Mouse (Mus musculus) subcutaneous adipose tissue, adult 2 months (tissue): ENCODE data around the gene Hinfp. TPM values are rescaled to one million over a fixed set of nuclear protein-coding genes. Genes with fewer than 3 reads are reported as not detected.

Experiments
- polyA plus RNA-seq: library from polyadenylated mRNA; depleted of rRNA; stranded (reverse); fragments of >200 nt; gene quantifications from 2 replicates; pipeline ENCODE4 v1.2.3, GENCODE M21; 2012; ENCODE audit warnings: low replicate concordance; rRNA removed

Gene Hinfp
- 27.2 and 45.3 TPM in 2 replicates for polyA plus RNA-seq

GRCm38 (mm10) chr9:44305466-44306079 is at the start of gene Hinfp:
Gene Hinfp (minus strand): TSS chr9:44305671.

DNA sequence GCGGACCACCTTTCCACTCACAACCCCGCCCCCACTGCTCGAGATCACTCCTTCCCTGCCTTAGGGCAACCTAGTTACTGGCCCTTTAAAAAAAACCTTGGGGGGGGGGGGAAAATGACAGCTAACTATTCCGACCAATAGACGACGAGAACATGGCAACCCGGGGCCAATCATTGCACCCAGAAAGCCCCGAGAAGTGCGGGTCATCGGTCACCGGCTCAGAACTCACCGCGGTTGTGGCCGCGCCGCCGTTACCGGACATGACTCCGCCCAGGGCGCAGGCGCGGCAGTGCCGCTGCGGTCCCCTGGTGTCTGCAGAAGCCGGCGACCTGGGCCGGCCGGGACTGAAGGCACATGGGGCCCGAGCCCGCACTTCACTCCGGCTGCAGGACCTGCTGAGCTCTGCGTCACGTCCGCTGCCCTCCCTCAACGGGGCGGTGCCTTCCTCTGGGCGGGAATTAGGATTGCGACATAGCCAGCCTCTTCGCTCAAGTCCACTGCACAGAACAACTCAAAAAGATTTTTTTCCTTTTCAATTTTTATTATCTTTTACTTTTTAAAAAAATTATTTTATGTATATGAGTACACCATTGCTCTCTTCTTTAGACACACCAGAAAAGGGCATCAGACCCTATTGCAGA is 38.4 kb upstream of the Hinfp start, which contains the start of gene Hmbs:
Hmbs (minus strand) TSS at position 448 of the 641 bp plus-strand sequence.

DNA sequence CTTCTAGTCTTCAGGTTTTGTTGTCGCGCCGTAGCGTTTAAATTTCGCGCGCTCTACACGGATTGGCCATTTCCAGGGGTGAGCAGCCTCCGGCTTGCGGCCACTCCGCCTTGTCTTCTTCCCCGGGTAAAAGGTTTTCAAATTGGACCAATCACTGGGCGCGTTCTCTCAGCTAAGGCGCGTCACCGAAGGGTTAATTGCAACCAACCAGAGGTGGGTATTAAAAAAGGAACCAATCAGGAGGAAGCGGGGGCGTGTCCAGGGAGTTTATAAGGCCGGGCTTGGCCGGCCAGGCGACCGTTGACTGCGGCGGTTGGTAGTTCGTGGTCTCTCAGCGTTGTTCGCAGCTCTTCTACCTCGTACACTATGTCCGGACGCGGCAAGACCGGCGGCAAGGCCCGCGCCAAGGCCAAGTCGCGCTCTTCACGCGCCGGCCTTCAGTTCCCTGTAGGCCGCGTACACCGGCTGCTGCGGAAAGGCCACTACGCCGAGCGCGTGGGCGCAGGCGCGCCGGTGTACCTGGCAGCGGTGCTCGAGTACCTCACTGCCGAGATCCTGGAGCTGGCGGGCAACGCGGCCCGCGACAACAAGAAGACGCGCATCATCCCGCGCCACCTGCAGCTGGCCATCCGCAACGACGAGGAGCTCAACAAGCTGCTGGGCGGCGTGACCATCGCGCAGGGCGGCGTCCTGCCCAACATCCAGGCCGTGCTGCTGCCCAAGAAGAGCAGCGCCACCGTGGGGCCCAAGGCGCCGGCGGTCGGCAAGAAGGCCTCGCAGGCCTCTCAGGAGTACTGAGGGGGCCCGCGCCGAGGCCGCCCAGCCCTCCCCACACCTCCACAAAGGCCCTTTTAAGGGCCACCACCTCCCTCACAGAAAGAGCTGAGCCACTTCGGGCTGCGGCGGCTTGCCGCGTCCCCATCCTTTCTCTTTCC is 29.2 kb upstream of the Hinfp start, which contains the start of gene H2afx:
H2afx (plus strand) TSS at position 299 of the 935 bp plus-strand sequence.

DNA sequence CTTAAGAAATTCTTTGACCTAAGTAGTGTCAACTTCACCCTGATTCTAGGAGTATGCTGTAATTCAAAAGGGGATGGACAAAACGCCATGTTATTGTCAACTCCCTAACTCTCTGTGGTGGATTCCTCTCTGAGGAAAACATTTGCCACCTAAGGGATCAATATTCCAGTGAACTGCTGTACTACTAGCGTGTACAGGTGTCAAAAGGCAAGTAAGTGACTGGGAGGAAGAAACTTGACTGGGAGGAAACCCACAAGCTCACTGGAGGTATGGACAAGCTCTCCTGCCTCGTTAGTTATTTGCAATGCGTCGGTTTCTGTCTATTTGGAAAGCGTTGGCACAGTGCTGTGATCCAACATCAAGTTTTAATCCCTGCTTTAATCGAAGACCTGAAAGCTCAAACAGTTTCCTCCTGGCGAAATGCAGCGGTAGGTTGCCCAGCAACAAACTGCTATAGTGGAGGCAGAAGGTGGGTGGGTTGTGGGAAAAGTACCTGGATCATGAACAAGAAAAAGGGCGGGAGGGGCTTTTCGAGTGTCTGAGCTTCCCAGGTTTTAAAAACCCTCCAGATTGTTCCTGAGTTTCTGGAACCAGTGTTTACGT is 20.4 kb upstream of the Hinfp start, which contains the start of gene Dpagt1:
Dpagt1 (plus strand) TSS at position 252 of the 603 bp plus-strand sequence.

GRCm38 (mm10) chr9:44319887-44320798 is 14.7 kb upstream of the Hinfp start, which contains the start of gene C2cd2l:
Gene C2cd2l (minus strand): TSS chr9:44320285.

GRCm38 (mm10) chr9:44288076-44288958 is 17.2 kb downstream of the Hinfp start, which contains the start of gene Abcg4:
Gene Abcg4 (minus strand): TSS chr9:44288615.

DNA sequence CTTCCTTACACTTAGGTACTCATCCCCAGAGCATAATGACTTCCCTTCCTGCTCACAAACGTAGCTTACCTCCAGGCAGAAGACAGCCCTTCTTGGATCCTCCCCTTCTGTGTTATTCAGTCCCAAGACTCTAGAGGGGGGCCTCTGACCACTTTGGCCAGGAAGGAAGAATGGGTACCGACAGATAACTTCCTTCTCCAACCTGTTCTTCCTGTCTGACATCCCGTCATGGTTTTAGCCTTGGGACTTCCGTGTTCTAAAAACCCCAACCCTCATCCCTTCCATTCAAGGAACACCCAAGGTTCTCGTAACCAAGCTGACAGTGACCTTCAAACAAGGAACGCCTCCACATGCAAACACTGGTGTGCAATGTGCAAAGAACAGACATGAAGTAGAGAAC is 37.0 kb downstream of the Hinfp start, which contains the start of gene Nlrx1:
Nlrx1 (minus strand) TSS at position 168 of the 400 bp plus-strand sequence.

DNA sequence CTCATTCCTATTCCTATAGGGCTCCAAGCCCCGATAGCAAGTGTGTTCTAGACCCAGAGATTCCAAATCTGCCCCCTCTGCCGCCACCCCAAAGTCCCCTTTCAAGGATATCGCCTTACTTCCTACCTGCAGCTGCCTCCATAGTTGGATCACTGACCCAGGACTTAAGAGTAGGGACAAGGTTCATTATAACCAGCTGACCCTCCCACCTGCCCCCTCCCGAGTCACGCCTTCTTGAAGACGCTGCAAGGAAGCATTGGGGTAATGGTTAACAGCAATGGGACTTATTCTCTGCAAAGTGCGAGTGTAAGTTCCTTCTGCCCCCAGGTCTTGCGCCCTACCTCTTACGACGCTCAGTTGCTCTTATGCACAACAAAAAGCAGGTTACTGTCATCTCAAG is 54.2 kb downstream of the Hinfp start, which contains the start of gene Pdzd3:
Pdzd3 (minus strand) TSS at position 158 of the 400 bp plus-strand sequence.

Other genes starting within 250 kb of the Hinfp start
- 7.9 and 15.6 TPM in 2 replicates for gene Usp2, start 238.7 kb downstream of the Hinfp start, polyA plus RNA-seq
- 0.19 and 0.22 TPM in 2 replicates for gene Mfrp, start 203.9 kb downstream of the Hinfp start, polyA plus RNA-seq
- 29.5 and 33.1 TPM in 2 replicates for gene C1qtnf5, start 198.4 kb downstream of the Hinfp start, polyA plus RNA-seq
- gene Gm49380, start 192.2 kb downstream of the Hinfp start, polyA plus RNA-seq, result 0.23 TPM in 1 of 2 replicates, not detected in the other
- 31.5 and 51.6 TPM in 2 replicates for gene Rnf26, start 192.2 kb downstream of the Hinfp start, polyA plus RNA-seq
- gene Mcam, start 171.2 kb downstream of the Hinfp start, polyA plus RNA-seq, result 257 and 403 TPM in 2 replicates
- 11.5 and 18.6 TPM in 2 replicates for gene Cbl, start 71.6 kb downstream of the Hinfp start, polyA plus RNA-seq
- gene Ccdc153, start 65.0 kb downstream of the Hinfp start, polyA plus RNA-seq, result not detected in 2 replicates
- gene Pdzd3, start 54.2 kb downstream of the Hinfp start, polyA plus RNA-seq, result 0.10 and 0.13 TPM in 2 replicates
- gene Nlrx1, start 37.1 kb downstream of the Hinfp start, polyA plus RNA-seq, result 23.7 and 26.2 TPM in 2 replicates
- gene Abcg4, start 17.1 kb downstream of the Hinfp start, polyA plus RNA-seq, result 4.6 and 20.7 TPM in 2 replicates
- gene C2cd2l, start 14.6 kb upstream of the Hinfp start, polyA plus RNA-seq, result 64.0 and 72.6 TPM in 2 replicates
- gene Dpagt1, start 20.3 kb upstream of the Hinfp start, polyA plus RNA-seq, result 71.2 and 80.6 TPM in 2 replicates
- gene H2afx, start 29.0 kb upstream of the Hinfp start, polyA plus RNA-seq, result 28.0 and 118 TPM in 2 replicates
- 62.0 and 66.6 TPM in 2 replicates for gene Hmbs, start 38.6 kb upstream of the Hinfp start, polyA plus RNA-seq
- 35.6 and 39.4 TPM in 2 replicates for gene Vps11, start 56.0 kb upstream of the Hinfp start, polyA plus RNA-seq
- 32.6 and 83.1 TPM in 2 replicates for gene Hyou1, start 73.8 kb upstream of the Hinfp start, polyA plus RNA-seq
- 35.9 and 39.9 TPM in 2 replicates for gene Slc37a4, start 91.2 kb upstream of the Hinfp start, polyA plus RNA-seq
- 174 and 399 TPM in 2 replicates for gene Rps25, start 101.5 kb upstream of the Hinfp start, polyA plus RNA-seq
- gene Trappc4, start 101.9 kb upstream of the Hinfp start, polyA plus RNA-seq, result 73.4 and 120 TPM in 2 replicates
- 26.8 and 28.5 TPM in 2 replicates for gene Ccdc84, start 112.9 kb upstream of the Hinfp start, polyA plus RNA-seq
- not detected in 2 replicates for gene Foxr1, start 135.5 kb upstream of the Hinfp start, polyA plus RNA-seq
- 0.14 and 5.6 TPM in 2 replicates for gene Upk2, start 149.3 kb upstream of the Hinfp start, polyA plus RNA-seq
- 41.1 and 47.8 TPM in 2 replicates for gene Bcl9l, start 177.2 kb upstream of the Hinfp start, polyA plus RNA-seq